Mouse (Mus musculus): ENCODE data around the gene Arxes1.
"Not testable (repeated sequence)": the region's sequence is repeated elsewhere in the genome, so short reads cannot be mapped to it uniquely, and the experiment has no call there.

Arxes1 gene

DNA sequence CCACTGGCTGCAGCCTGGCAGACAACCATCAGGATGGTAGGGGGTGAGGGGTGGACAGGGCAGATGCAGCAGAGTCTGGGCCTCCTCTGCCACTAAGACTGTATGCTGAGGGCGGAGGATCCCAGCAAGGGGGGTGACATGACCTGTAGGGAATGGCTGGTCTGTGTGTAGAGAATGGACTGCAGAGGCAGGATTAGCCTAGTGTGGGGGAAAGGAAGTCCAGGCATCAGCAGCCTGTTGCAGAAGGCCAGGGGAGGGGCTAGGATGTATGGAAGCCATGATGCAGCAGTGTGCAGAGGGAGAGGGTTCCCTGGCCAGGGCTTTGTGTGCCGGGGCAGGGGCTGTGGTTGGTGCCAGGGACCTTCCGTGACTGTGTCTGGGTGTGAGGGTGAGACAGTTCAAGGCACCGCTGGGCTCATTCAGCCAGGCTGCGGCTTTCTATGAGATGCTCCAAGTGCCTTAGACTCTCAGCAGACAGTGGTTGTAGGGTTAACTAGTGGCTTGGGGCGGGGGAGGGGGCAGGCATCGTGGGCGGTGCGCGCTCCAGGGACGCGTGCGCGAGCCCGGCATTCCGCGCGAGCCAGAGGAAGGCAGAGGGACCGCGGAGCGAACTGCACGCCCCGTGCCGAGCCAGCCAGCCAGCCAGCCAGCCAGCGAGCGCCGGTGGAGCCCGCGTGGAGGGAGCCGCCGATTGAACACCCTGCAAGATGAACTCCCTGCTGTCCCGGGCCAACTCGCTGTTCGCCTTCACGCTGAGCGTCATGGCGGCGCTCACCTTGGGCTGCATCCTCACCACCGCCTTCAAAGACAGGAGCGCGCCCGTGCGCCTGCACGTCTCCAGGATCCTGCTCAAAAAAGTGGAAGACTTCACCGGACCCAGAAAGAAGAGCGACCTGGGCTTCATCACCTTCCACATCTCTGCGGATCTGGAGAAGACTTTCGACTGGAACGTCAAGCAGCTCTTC, at the start of gene Arxes1:
Gene Arxes1 (plus strand): TSS at position 569 of the 965 bp plus-strand sequence.
- not testable (repeated sequence) for DNase-seq (ENCODE audit: low read depth, low spot score)

DNA sequence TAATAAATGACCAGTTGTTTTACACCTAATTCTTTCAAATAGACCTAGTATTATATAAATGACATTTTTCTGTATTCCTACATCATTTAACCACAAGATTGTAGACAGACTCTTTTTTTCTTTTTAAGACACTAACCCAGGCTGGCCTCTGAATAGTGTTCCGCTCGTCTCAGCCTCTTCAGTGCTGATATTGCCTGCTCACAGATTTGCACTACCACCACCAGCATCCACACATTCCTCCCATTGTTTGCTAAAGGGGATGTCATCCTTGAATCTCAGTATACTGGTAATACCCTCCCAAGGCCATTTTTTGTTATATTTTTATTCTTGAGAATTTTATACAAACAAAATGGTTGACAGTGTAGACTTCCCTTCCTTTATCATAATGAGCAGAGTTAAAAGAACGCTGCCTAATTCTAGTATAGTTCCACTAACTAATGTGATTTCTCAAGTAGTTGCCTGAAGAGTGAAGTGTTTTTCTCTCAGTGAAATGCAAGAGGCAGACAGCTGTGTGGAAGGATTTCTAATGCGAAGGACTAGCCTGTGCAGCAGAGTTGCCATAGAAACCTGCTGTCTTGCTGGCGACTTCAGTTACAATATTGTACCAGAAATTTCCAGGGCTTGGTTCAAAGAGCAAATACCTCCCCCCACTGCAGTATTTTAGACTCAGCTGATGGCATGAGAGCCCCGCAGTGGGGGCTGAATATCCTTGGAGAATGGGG, 48.5 kb upstream of the Arxes1 start:
- no peak for DNase-seq (ENCODE audit: low read depth, low spot score)

DNA sequence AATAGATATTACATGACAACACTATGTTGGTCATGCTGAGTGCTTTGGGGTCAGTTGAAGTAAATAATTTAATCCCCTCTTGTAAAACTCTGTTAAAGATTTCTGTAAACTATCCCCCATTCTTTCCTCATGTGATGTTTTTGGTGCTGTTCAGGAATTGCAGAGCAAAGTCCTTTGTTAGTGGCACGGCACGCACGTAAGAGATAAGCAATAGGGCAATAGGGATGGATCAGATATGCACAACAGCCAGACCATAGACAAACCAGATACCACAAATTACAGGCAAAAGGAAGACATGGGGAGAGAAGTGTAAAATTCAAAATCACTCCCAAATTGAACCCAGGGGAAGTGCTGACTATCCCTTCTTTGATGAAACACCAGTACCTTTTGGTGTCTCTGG, 46.9 kb upstream of the Arxes1 start:
- no peak for DNase-seq (ENCODE audit: low read depth, low spot score)

DNA sequence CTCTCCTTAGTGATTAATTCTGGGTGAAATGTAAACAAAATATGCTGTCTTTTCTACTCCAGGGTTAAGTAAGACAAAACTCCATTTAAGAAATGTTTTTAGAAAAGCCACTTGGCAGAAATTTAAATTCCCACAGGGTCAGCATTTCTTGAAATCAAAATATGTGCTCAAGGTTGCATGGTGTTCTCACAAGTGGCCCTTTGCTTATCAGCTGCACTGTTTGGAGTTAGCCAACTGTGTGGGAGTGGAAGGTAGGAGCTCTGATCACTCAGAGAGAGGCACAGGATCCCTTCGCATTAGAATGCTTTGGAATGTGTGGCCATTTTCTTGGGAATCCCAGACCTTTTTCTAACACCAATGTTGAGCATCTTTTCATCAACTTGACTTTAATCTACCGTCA, 42.5 kb upstream of the Arxes1 start:
- no peak for DNase-seq (ENCODE audit: low read depth, low spot score)

DNA sequence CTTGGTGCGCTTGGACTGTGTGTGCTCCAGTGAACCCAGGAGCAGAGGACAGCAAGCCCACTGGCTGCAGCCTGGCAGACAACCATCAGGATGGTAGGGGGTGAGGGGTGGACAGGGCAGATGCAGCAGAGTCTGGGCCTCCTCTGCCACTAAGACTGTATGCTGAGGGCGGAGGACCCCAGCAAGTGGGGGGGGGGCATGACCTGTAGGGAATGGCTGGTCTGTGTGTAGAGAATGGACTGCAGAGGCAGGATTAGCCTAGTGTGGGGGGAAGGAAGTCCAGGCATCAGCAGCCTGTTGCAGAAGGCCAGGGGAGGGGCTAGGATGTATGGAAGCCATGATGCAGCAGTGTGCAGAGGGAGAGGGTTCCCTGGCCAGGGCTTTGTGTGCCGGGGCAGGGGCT, 40.0 kb upstream of the Arxes1 start:
- not testable (repeated sequence) for DNase-seq (ENCODE audit: low read depth, low spot score)

DNA sequence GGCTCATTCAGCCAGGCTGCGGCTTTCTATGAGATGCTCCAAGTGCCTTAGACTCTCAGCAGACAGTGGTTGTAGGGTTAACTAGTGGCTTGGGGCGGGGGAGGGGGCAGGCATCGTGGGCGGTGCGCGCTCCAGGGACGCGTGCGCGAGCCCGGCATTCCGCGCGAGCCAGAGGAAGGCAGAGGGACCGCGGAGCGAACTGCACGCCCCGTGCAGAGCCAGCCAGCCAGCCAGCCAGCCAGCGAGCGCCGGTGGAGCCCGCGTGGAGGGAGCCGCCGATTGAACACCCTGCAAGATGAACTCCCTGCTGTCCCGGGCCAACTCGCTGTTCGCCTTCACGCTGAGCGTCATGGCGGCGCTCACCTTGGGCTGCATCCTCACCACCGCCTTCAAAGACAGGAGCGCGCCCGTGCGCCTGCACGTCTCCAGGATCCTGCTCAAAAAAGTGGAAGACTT, 39.5 kb upstream of the Arxes1 start, which contains the start of gene Arxes2:
Gene Arxes2 (plus strand): TSS at position 161 of the 456 bp plus-strand sequence.
- DNase-seq (ENCODE audit: low read depth, low spot score), result not testable (repeated sequence)

DNA sequence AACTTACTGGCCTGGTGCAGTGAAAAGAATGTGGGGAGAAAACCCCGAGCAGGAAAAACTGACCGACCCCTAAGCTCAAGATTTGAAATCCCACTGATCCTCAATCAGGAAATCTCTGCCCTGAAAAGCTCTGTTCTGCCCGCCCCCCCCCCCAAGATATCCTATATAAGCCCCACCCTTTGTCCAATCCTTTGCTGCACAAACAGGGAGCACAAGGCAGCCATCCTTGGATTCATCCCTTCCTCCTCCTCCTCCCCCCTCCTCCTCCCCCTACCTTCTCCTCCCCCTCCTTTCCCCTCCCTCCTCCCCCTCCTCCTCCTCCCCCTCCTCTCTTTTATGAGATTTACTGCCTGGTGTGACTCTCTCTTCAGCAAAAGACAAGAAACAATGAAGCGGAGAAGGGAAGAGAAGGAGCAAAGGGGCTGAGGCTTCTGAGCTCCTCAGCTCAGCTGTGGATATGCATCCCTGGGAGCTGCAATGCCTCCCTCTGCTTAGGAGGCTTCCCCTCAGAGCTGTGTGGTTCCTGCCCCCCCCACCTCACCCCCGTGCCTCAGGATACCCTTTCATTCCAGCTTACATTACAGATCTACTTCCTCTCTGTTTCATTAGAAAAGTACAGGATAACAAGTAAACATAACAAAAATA, 25.8 kb upstream of the Arxes1 start:
- DNase-seq (ENCODE audit: low read depth, low spot score), result no peak

DNA sequence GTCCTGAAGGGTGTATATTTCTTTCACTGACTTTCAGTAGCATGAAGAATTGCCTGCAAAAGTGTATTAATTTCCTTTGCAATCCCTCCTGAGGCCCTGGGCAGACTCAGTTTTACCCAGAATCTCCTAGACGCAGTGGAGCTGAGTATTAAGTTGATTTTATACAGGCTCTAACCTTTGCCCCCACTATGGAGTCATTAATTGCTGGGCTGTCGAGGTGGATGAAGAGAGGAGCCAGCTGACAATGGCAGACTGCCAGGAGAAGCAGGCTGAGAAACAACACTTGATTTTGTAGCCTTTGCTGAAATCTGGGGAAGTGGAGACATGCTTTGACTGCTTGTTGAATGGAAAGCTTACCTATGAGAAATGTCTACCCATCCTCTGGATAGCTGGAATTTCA, 18.8 kb upstream of the Arxes1 start:
- no peak for DNase-seq (ENCODE audit: low read depth, low spot score)

DNA sequence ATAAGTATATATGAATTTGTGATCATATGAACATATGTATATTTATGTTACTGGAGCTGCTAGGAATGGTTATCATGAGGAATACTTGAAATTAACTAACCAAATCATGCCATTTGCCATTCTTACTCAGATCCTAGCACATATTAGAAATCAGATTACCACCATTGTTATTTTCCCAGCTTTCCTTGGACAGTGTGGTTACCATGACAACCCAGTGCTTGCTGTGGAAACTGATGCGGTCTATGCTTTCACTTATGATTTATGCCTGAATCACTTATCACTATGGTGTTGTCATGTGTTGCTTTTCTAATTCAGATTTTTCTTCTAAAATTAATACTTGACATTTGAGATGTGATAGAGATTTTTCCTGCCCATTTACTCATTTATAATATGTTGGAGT, 2.8 kb upstream of the Arxes1 start:
- no peak for DNase-seq (ENCODE audit: low read depth, low spot score)

DNA sequence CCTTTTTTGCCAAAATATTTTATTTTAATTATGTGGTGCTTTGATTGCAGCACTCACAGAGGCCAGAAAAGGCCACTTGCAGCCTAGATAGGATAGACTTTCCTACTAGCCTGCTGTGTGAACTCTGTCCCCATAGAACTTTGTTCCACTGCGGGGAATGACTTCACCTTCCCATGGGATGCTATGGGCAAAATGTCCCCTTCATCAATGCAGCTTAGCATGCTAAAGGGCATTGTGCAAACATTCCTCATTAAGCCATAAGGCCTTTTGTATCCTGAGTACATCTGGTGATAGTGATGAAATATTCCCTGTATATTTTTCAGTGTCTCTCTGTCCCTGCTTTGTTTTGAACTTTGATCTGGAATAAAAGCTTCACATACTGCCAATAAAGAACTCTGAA, 10.6 kb downstream of the Arxes1 start:
- DNase-seq (ENCODE audit: low read depth, low spot score), result no peak

DNA sequence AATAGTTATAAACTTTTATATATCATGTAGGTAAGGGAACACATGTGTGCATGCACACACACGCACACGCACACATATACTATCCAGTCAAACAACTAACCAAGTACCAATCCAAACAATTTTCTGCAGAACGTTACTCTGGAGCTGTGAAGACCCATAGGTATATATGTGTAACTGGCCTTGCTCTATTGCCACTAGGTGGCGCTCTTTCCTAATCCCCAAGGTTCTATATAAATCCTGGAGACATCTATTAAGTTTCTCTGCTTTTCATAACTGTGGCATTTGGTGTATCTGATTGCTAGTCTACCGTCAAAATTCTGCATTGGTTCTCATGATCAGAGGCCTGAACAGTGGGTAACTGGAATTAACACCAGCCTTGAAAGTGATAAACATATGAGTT, 14.4 kb downstream of the Arxes1 start:
- DNase-seq (ENCODE audit: low read depth, low spot score), result peak; percentile 58

DNA sequence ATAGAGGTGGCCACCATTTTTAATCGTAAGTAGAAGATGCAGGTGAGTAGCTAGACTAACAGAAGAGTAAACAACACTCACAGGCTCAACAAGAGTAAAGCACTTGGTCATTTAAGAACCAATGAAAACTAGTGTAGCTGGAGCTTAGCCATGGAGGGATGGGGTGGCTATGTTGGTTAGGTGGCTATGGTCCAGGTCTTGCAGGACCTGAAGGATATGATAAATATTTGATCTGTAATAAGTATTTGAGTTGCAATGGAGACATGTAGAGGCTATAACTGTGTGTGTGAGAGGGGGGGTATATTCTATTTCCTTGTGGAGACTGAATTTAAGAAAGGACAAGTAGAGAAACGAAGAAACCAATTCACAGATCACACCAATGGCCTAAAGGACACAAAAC, 18.1 kb downstream of the Arxes1 start:
- no peak for DNase-seq (ENCODE audit: low read depth, low spot score)

DNA sequence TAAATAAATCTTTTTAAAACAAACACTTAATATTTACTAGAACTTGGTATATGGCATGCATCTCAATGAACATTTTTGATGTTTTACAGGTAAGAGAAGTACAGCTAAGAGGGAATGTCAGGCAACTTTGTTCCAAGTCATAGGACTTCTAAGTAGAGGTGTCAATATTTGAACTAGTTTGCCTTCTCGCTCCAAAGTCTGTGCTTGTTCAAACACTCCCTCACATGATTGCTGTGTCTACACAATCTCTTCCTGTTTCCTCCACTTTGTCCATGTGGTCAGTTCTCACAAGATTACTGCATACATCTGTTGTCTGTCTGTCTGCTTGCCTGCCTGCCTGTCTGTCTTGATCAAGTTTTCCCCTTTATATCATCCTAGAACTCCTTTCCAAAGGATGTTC, 27.5 kb downstream of the Arxes1 start:
- DNase-seq (ENCODE audit: low read depth, low spot score), result no peak

DNA sequence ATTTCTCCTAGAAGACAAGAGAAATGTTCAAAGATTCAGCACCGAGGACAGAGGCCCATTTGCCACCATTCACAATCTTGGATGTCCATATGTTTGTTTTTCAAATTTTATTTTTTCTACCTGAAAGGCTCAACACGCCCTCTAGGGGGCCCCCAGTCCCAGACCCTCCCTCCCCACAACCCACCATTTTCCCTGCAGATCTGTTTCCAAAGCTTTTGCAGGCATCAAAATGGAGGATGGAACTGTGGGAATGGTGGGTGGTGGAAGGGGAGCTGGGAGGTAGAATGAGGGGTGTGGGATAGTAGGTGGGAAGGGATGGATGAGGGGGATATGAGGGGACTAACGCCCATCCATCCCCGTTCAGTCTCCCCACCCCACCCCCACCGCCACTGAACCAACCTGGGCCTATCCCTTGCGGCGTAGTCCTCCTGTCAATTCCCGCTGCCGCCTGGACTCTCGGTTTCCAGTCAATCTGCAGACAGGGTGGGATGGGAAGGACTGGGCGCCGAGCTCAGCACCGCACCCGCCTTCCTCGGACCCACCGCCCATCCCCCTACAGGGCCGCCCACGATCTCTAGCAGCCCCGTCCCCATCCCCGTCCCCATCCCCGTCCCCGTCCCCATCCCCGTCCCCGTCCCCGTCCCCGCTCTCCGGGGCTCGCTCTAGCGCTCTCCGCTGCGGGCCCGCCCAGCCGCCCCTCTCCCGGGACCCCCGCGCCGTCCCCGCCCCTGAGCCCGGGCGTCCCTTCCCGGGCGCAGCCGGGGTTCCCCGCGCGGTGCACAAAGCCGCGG, 34.2 kb downstream of the Arxes1 start:
- peak; percentile 0 for DNase-seq (ENCODE audit: low read depth, low spot score)

DNA sequence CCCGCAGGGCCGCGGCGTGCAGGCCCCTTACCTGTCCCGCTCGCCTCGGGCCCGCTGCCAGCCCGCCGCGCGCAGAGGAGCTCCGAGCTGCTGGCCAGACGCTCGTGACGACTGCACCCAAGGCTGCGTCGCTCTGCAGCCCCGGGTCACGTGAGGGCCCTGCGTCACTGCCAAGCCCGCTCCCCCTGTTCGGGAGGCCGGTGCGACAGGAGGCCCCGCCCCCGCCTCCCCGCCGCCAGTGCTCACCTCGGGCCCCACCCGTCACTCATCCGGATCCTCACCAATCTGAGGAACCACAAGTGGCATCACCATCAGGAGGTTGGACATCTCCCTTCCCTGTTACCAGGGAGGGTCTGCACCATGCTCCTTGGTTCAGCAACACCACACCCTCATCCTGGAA, 34.9 kb downstream of the Arxes1 start, which contains the start of gene Bex2:
Gene Bex2 (minus strand): TSS at position 217 of the 400 bp plus-strand sequence.
- DNase-seq (ENCODE audit: low read depth, low spot score), result peak; percentile 4
